Mouse (Mus musculus) kidney, embryonic 15.5 days (tissue): ENCODE results near the gene Abcf1. TPM values are rescaled to one million over a fixed set of nuclear protein-coding genes. Genes with fewer than 3 reads are reported as not detected.

ENCODE experiments used
- ATAC-seq: fragments of 200-750 bp; cut with Nextera tagmentation; replicated peaks from 2 replicates; pipeline ENCODE4 v1.8.0; 2017; ENCODE audit warnings: moderate TSS enrichment; ENCODE audit not compliant: low FRiP score
- H3K27ac ChIP-seq: fragments of 300-500 bp; sonication (generic); 2 replicates; pipeline ENCODE4 v1.5.1; 2015; ENCODE audit warnings: mild to moderate bottlenecking, inconsistent platforms
- H3K27me3 ChIP-seq: fragments of 300-500 bp; sonication (generic); 2 replicates; pipeline ENCODE4 v1.6.1; 2015; ENCODE audit warnings: inconsistent platforms
- H3K36me3 ChIP-seq: fragments of 300-500 bp; sonication (generic); 2 replicates; pipeline ENCODE4 v1.6.1; 2015; ENCODE audit warnings: inconsistent platforms
- H3K4me1 ChIP-seq: fragments of 300-500 bp; sonication (generic); 2 replicates; pipeline ENCODE4 v1.6.1; 2015; ENCODE audit warnings: inconsistent platforms
- H3K4me2 ChIP-seq: fragments of 300-500 bp; sonication (generic); 2 replicates; pipeline ENCODE4 v1.6.1; 2015; ENCODE audit warnings: moderate library complexity, mild to moderate bottlenecking, inconsistent platforms
- H3K4me3 ChIP-seq: fragments of 300-500 bp; sonication (generic); replicated peaks from 2 replicates; pipeline ENCODE4 v1.5.1; 2015; ENCODE audit warnings: mild to moderate bottlenecking, inconsistent platforms
- H3K9ac ChIP-seq: fragments of 300-500 bp; sonication (generic); 2 replicates; pipeline ENCODE4 v1.6.1; 2015; ENCODE audit warnings: mild to moderate bottlenecking, inconsistent platforms
- H3K9me3 ChIP-seq: fragments of 300-500 bp; sonication (generic); replicated peaks from 2 replicates; pipeline ENCODE4 v1.6.1; 2016; ENCODE audit warnings: inconsistent platforms
- WGBS: fragments of 180-500 bp; shearing (Covaris S2); methylation state at CpG from one replicate; pipeline ENCODE4 v1.1.7; 2015; ENCODE audit warnings: mixed read lengths; 5-methylcytosine and 5-hydroxymethylcytosine counted together
- polyA plus RNA-seq: library from polyadenylated mRNA; unstranded; fragments of >200 nt; fragmentation: Nextera tagmentation; extraction: Ambion mirVana; gene quantifications from 2 replicates; pipeline ENCODE4 v1.2.1, GENCODE M21; 2015

The Abcf1 gene
- polyA plus RNA-seq, 1 experiment from 2014 or later: 98.1 TPM

DNA sequence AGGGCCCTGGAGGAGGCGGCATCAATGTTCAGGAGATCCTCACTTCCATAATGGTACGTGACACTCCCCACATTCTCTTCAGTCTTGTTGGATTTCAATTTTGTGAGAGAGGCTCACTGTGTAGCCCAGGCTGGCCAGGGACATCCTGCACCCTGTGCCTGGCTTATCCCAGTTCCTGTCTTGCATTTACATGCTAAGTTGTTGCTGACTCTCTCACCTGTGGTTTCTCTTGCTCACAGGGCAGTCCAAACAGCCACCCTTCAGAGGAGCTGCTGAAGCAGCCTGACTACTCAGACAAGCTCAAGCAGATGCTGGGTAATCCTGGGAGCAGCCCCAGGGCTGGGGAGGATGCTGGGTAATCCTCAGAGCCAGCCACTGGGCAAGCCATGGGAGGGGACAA is 40.0 kb downstream of the Abcf1 start:
- Histone ChIP-seq H3K9ac (no peak overlapping the region), H3K36me3 (peaks cover 74% of the 10 kb centered on the region), H3K4me1 (no peaks in the 10 kb centered on the region), H3K9me3 (no peaks in the 10 kb centered on the region), H3K27ac (no peak overlapping the region), H3K27me3 (no peaks in the 10 kb centered on the region), H3K4me3 (no peak overlapping the region), H3K4me2 (no peak overlapping the region)
- ATAC-seq: no peak
- WGBS: 94% methylated on average over 2 of the region's 2 CpGs

DNA sequence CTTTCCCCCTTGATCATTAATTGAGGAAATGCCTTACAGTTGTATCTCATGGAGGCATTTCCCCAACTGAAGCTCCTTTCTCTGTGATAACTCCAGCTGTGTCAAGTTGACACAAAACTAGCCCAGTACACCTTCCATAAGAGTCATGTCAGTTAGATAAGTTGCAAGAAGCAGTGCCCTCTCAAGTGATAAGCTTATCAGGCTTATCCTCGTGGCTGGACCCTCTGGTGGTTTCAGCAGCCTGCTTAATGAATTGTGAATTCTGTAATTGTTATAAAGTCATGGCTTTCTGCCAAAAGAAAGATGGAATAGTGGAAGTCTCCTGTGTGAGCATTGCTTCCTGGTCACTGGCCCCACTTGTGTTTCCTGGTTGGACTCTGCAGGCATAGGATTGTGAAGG is 42.1 kb downstream of the Abcf1 start:
- Histone ChIP-seq H3K27me3 (no peaks in the 10 kb centered on the region), H3K4me1 (0 out of 2 replicates have a peak, but pooled peaks cover 1% of the 10 kb centered on the region), H3K36me3 (peaks cover 88% of the 10 kb centered on the region), H3K9me3 (no peaks in the 10 kb centered on the region), H3K4me3 (no peak overlapping the region), H3K4me2 (no peak overlapping the region), H3K27ac (no peak overlapping the region), H3K9ac (no peak overlapping the region)
- no peak for ATAC-seq
- 66% methylated on average over 1 of the region's 1 CpGs for WGBS

DNA sequence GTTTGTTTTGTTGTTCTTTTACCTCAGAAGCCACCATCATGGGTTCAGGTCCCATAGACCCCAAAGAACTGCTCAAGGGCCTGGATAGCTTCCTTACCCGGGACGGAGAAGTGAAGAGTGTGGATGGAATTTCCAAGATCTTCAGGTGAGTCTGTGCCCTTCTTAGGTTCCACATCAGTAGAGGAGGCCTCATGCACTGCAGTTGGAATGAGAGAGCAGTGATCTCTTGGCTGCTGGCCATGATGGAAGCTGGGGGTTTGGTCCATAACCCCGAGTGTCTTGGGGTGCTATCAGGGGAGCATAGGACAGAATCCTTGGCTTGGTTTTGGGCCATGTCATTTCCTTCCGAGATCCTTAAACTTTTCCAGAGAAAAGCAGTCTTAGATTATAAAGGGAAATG is 46.3 kb downstream of the Abcf1 start:
- Histone ChIP-seq H3K9ac (no peak overlapping the region), H3K4me2 (no peak overlapping the region), H3K4me1 (peaks cover 33% of the 10 kb centered on the region), H3K27ac (no peak overlapping the region), H3K9me3 (no peaks in the 10 kb centered on the region), H3K4me3 (no peak overlapping the region), H3K27me3 (no peaks in the 10 kb centered on the region), H3K36me3 (peaks cover 58% of the 10 kb centered on the region)
- WGBS: 91% methylated on average over 4 of the region's 4 CpGs
- ATAC-seq: no peak

DNA sequence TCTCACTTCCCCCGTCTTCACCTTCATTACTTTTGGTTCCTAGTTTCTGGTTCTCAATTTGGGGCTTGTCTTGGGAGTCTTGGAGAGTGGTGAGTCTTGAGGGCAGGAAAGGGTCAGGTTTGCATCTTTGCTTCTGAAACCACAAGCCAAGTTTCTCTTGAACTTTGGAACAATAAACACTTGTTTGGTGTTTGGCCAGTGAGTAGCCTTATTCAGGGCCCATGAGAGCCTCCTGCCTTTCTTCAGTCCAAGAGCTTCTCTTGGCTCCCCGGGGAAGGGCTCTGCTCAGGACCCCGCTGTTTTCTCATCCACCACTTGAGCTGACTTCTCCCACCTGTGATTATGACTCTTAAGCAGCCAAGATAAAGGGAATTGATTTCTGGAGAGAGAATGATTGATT is 47.0 kb downstream of the Abcf1 start:
- no peaks in the 10 kb centered on the region for H3K27me3 ChIP-seq
- H3K4me3 ChIP-seq: no peak overlapping the region
- H3K27ac ChIP-seq: no peak overlapping the region
- peaks cover 51% of the 10 kb centered on the region for H3K36me3 ChIP-seq
- no peak overlapping the region for H3K9ac ChIP-seq
- H3K4me2 ChIP-seq: no peak overlapping the region
- no peaks in the 10 kb centered on the region for H3K9me3 ChIP-seq
- WGBS: 82% methylated on average over 3 of the region's 3 CpGs
- peaks cover 33% of the 10 kb centered on the region for H3K4me1 ChIP-seq
- no peak for ATAC-seq

DNA sequence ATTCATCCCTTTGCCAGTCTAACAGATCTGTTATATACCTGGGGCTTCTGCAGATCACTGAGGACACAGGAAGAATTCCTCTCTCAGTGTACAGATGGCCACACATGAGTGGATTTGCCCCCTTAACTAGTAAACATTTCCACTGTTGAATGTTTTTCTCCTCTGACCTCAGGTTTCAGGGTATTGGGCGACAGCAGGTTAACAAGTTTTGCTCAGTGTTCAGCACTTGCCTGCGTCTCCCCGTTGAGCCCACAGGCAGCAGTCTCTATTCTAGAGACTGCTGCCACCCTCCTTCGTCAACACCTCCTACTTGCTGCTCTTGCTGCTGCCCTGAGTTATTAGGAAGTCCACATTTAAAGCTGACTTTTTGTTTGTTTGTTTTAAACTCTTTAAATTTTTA is 47.9 kb downstream of the Abcf1 start:
- no peak overlapping the region for H3K4me2 ChIP-seq
- H3K9ac ChIP-seq: no peak overlapping the region
- H3K4me1 ChIP-seq: peaks cover 33% of the 10 kb centered on the region
- no peaks in the 10 kb centered on the region for H3K9me3 ChIP-seq
- H3K4me3 ChIP-seq: no peak overlapping the region
- no peaks in the 10 kb centered on the region for H3K27me3 ChIP-seq
- no peak for ATAC-seq
- WGBS: 67% methylated on average over 4 of the region's 4 CpGs
- peaks cover 42% of the 10 kb centered on the region for H3K36me3 ChIP-seq
- H3K27ac ChIP-seq: peak overlapping the region; percentile 50

DNA sequence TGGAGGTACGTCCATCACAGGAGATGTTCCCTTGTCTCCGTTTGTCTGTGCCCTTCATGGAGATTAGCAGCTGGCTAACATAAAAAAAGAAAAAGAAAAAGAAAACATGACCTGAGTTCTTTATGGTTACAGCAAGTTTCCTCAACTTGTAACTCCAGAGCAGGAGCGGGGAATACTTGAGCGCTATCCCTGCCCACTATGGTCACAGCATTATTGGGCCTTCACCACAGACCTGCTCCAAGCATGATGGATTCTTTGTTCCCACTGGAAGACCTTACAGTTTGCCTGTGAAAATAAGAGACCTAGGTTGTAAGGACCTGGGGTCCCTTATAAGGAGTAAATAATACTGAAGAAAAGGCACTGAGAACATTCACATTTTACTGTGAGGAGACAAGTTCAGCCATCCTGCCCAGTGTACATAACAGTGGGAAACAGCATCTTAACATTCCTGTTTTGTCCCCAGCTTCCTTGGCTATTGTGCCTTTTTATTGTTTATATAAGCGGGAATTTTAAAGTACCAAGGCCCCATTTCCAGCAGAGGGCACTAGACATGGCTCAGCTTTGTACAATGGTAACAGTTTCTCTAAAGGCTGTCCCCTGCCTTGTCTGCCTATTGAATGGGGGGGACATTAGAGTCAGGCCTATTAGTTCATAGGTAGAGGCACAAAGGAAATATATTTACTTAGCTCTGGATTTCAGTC is 48.5 kb downstream of the Abcf1 start:
- H3K4me3 ChIP-seq: no peak overlapping the region
- WGBS: 68% methylated on average over 5 of the region's 5 CpGs
- H3K9me3 ChIP-seq: no peaks in the 10 kb centered on the region
- ATAC-seq: no peak
- H3K36me3 ChIP-seq: peaks cover 35% of the 10 kb centered on the region
- H3K4me2 ChIP-seq: no peak overlapping the region
- H3K9ac ChIP-seq: no peak overlapping the region
- peaks cover 33% of the 10 kb centered on the region for H3K4me1 ChIP-seq
- H3K27ac ChIP-seq: peak overlapping the region; percentile 98
- H3K27me3 ChIP-seq: no peaks in the 10 kb centered on the region

DNA sequence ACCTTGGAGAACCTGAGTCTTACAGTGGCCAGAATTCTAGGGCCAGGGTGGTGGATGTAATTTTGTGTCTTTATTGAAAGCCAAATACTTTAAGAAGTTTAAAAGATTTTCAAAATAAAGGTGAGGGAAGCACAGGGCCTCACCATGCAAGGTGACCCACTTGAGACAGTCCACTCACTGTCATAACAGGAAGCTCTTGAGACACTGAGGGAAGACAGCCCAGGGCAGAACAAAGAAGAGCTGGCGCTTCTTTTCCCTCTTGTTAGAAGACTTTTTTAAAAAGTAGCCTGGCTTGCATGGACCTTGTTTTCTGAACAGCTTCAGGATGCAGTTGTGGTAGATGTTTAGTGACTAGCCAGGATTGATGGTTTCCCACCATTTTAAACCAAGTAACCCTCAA is 49.2 kb downstream of the Abcf1 start:
- H3K4me2 ChIP-seq: peak overlapping the region; percentile 84; the same call in 1 of the 2 replicates
- H3K9ac ChIP-seq: 0 out of 2 replicates have a peak overlapping the region, but pooled peaks have one; percentile 6
- H3K4me1 ChIP-seq: peaks cover 36% of the 10 kb centered on the region
- no peaks in the 10 kb centered on the region for H3K9me3 ChIP-seq
- WGBS: 81% methylated on average over 1 of the region's 1 CpGs
- no peak for ATAC-seq
- H3K36me3 ChIP-seq: peaks cover 29% of the 10 kb centered on the region
- H3K27me3 ChIP-seq: no peaks in the 10 kb centered on the region
- H3K27ac ChIP-seq: peak overlapping the region; percentile 98
- 0 out of 2 replicates have a peak overlapping the region, but pooled peaks have one; percentile 67 for H3K4me3 ChIP-seq

DNA sequence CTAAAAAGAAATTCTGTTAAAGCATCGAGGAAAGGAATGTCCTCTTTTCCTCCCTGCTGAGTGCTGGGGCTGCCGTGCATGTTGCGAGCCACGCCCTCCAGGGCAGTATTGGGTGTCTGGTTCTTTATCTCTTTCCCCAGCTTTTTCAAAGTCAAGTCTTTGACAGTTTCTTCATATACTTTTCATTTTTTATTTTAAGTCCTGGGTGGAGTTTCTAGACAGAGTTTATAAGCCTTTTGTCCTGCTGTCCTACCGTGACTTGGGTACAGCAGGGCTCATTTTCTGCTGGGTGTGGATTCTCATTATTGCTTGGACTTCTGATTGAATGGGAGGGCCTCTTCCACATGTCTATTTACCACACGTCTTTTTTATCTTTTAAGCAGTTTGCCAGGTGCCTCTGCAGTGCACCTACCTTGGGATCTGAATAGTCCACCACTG is 49.7 kb downstream of the Abcf1 start:
- no peaks in the 10 kb centered on the region for H3K27me3 ChIP-seq
- ATAC-seq: no peak
- H3K27ac ChIP-seq: peak overlapping the region; percentile 98
- H3K36me3 ChIP-seq: peaks cover 24% of the 10 kb centered on the region
- no peaks in the 10 kb centered on the region for H3K9me3 ChIP-seq
- peaks cover 41% of the 10 kb centered on the region for H3K4me1 ChIP-seq
- WGBS: 47% methylated on average over 6 of the region's 6 CpGs
- H3K9ac ChIP-seq: 0 out of 2 replicates have a peak overlapping the region, but pooled peaks have one; percentile 6
- peak overlapping the region; percentile 67 for H3K4me3 ChIP-seq
- peak overlapping the region; percentile 84 for H3K4me2 ChIP-seq

DNA sequence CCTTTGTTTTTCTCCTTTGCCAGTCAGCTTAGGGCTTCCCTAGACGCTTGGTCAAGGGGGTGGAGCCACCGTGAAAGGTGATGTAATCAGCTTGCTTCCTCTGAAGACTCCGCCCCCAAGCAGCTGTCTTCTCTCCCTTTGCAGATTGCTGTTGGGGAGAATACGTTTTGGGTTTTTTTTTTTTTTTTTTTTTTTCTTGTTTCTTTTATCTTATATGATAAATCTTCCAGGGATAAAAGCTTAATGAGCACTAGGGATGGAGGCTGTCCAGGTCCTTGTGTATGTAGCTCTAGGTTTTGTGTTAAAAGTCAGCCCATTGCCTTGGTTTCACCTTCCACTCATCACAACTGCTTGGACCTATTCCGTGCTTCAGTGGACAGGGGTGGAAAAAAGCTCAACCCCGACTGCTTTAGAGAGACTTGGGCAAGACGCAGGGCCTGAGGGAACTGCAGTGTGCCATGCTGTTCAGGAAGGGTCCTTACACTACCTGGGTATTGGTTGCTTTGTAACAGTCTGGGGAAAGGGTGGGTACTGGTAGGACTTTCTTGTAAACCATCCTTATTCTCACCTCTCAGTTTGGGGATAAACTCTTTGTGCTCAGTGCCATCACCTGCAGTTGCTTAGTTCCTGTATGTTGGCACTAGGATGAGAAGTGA is 50.4 kb downstream of the Abcf1 start:
- no peaks in the 10 kb centered on the region for H3K9me3 ChIP-seq
- peak overlapping the region; percentile 98 for H3K27ac ChIP-seq
- peaks cover 46% of the 10 kb centered on the region for H3K4me1 ChIP-seq
- peak; percentile 34 for ATAC-seq
- WGBS: 9% methylated on average over 7 of the region's 7 CpGs
- peak overlapping the region; percentile 84 for H3K4me2 ChIP-seq
- peak overlapping the region; percentile 67 for H3K4me3 ChIP-seq
- no peaks in the 10 kb centered on the region for H3K27me3 ChIP-seq
- peak overlapping the region; percentile 83 for H3K9ac ChIP-seq
- peaks cover 21% of the 10 kb centered on the region for H3K36me3 ChIP-seq

DNA sequence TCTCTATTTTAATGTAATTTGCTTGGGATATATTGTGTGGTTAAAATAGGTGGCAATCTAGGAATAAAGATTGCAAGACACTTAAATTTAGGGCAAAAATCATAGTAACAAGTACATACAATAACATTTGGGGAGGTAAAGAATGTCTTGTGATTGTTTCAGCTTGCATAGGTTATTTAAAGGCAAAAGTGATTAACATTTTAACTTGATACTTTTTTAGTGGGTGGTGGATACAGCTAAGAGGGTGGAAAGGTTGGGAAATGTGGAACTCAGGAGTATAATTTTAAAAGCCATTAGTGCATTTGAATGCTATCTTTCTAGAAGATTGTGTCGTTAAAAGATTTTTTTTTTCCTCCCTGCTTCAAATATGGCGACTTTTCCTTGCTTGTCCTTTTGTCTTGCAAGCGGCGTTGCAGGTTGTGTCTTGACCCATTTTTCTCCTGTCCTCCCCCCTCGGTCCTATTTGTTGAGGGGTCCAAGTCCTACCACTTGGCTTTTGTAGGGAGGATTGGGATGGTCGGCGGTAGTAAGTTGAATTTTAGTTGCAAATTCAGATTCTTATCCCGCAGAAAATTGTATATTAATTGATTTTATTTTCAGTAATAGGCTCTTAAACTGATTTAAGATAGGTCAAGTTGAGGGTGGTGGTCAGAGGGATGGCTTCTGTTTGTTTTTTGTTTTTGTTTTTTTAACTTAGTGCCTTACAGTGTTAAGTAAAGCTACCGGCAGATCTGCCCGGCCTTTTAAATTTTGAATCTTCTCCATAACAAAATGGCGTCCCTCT is 51.1 kb downstream of the Abcf1 start:
- peak overlapping the region; percentile 84 for H3K4me2 ChIP-seq
- H3K9ac ChIP-seq: peak overlapping the region; percentile 83
- no peak for ATAC-seq
- H3K27me3 ChIP-seq: no peaks in the 10 kb centered on the region
- peak overlapping the region; percentile 98 for H3K27ac ChIP-seq
- H3K4me1 ChIP-seq: peaks cover 46% of the 10 kb centered on the region
- peaks cover 20% of the 10 kb centered on the region for H3K36me3 ChIP-seq
- peak overlapping the region; percentile 67 for H3K4me3 ChIP-seq
- under 1% methylated on average over 11 of the region's 11 CpGs for WGBS
- H3K9me3 ChIP-seq: no peaks in the 10 kb centered on the region

DNA sequence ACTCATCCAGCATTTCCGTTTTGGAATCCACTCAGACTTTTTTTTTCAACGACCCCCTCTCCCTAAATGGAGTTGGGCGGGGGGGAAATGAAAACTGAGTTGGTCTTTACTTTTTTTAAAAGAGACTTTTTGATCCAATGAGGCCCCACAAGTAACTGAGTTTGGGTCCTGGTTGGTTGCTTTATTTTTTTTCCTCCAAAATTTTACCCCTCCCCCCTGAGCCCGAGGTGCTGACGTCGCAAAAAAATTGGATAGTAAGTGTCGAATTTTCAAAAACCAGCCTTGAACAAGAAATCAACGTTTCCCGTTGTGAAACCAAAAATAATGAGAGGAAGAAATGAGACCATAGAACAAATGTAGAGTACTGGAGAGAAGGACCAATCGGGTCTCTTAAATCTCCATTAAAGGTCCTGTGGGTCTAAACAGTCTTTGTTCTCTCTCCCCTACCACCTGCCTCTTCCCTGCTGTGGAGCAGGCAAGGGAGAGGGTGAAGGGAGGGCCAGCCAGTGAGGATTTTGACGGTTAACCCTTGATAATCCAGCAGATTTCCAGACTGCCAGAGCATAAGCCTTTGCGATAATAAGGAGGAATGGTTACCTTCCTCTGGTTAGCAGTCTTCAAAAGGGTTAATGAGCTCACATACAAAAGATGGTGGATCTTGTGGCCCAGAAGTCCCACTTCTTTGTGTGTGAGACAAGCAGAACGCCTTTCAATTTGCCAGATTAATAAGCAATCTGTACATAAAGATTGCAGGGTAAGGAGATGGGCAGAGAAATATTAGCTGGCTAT is 51.9 kb downstream of the Abcf1 start:
- H3K4me3 ChIP-seq: peak overlapping the region; percentile 67
- H3K4me2 ChIP-seq: peak overlapping the region; percentile 84
- WGBS: under 1% methylated on average over 13 of the region's 13 CpGs
- no peaks in the 10 kb centered on the region for H3K27me3 ChIP-seq
- H3K4me1 ChIP-seq: peaks cover 46% of the 10 kb centered on the region
- peaks cover 21% of the 10 kb centered on the region for H3K36me3 ChIP-seq
- peak overlapping the region; percentile 98 for H3K27ac ChIP-seq
- peak overlapping the region; percentile 83 for H3K9ac ChIP-seq
- no peaks in the 10 kb centered on the region for H3K9me3 ChIP-seq
- no peak for ATAC-seq
